Mouse (Mus musculus) embryonic fibroblast, embryonic 13.5 days (primary cell): ENCODE measurements around the gene Cdk18.

Experiments used
- CTCF ChIP-seq: IDR thresholded peaks from 2 replicates; pipeline ENCODE4 v1.5.1; 2011; ENCODE audit warnings: mild to moderate bottlenecking, control low read depth, low read length, moderate library complexity, borderline replicate concordance; ENCODE audit not compliant: insufficient read depth
- POLR2A ChIP-seq: IDR thresholded peaks from 2 replicates; pipeline ENCODE4 v1.6.1; 2011; ENCODE audit warnings: low read depth, mild to moderate bottlenecking, control low read depth, low read length, moderate library complexity

- TF ChIP-seq CTCF (no peak), POLR2A (no peak)
These were observed 49.1 kb upstream of the Cdk18 start for GRCm38 (mm10) chr1:132188442-132189066.
